Mouse (Mus musculus) small intestine, adult 2 months (tissue): ENCODE measurements around the gene Trim27.

Experiments used
- CTCF ChIP-seq: fragments of 200-500 bp; IDR thresholded peaks from 2 replicates; pipeline ENCODE4 v1.5.1; 2012; ENCODE audit warnings: low read depth, mild to moderate bottlenecking, control low read depth, inconsistent platforms, low read length, moderate library complexity, mixed read lengths; ENCODE audit not compliant: insufficient replicate concordance, insufficient read length; ENCODE audit errors: extremely low read depth
- POLR2A ChIP-seq: fragments of 200-500 bp; IDR thresholded peaks from 2 replicates; pipeline ENCODE4 v1.6.1; 2012; ENCODE audit warnings: low read depth, mild to moderate bottlenecking, control low read depth, inconsistent platforms, low read length, moderate library complexity

DNA sequence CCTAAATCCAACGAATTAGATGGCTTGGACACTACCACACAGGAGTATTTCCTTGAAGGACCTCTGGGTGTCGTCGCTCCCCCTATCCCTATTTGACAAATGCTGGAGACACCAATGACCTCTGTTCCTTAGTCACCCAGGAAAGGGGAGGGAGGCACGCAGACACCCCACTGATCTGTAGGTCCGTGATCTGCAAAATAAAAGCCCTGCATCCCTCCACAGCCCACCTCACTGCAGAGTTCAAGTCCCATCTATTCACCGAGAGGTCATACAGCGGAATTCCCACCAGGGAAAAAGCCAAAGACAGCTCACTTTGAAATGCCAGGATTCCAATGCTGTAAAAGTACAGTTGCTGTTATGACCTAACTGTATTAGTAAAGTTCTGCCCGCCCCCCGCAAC lies 21.2 kb upstream of the Trim27 start:
- no peak for TF ChIP-seq CTCF
- no peak for TF ChIP-seq POLR2A
